Mouse (Mus musculus) effector memory CD4-positive, alpha-beta T cell, adult 7 months (primary cell): ENCODE data around the gene Tnfrsf14. TPM values are rescaled to one million over a fixed set of nuclear protein-coding genes. Genes with fewer than 3 reads are reported as not detected.

Experiments
- polyA plus RNA-seq: library from polyadenylated mRNA; unstranded; fragments of 100-300 nt; shearing (Covaris generic); gene quantifications from one replicate; pipeline ENCODE4 v1.2.1, GENCODE M21; 2017

Tnfrsf14 gene
- polyA plus RNA-seq = 8.7 TPM

GRCm38 (mm10) chr4:154928395-154929087 lies at the start of gene Tnfrsf14:
Tnfrsf14 (minus strand) TSS chr4:154928563.

GRCm38 (mm10) chr4:154963901-154964580 lies 35.7 kb upstream of the Tnfrsf14 start, which contains the start of gene Pank4:
Pank4 (plus strand) TSS chr4:154964123.

DNA sequence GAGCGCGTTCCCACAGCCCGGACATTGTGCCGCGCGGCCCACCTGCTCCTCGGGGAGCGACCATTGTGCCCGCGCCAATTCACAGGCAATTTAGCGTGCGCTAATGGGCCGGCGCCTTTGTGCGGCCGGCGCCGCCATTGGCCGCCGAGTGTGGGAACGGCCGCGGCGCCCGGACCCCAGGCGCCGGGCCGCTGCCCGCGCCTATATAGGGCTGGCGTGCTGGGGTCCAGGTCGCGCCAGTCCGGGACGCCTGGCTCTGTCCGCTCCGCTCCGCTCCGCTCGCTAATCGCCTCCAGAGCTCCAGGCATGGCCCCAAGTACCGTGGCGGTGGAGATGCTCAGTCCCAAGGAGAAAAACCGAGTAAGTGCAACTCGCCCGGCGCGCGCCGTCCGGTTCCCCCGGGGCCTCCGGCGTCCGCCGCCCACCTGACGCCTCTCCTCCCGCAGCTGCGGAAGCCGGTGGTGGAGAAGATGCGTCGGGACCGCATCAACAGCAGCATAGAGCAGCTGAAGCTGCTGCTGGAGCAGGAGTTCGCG lies 32.4 kb upstream of the Tnfrsf14 start, which contains the start of gene Hes5:
Gene Hes5 (plus strand): TSS at position 234 of the 536 bp plus-strand sequence.

GRCm38 (mm10) chr4:154898506-154899446 lies 29.6 kb downstream of the Tnfrsf14 start, which contains the start of gene Fam213b:
Fam213b (minus strand) TSS chr4:154899135.

Other genes with a start within 250 kb of the Tnfrsf14 start
- gene Ttc34, start 91.1 kb downstream of the Tnfrsf14 start, polyA plus RNA-seq = 0.20 TPM
- not detected for gene Mmel1, start 59.0 kb downstream of the Tnfrsf14 start, polyA plus RNA-seq
- 6.7 TPM for gene Fam213b, start 29.4 kb downstream of the Tnfrsf14 start, polyA plus RNA-seq
- 0.43 TPM for gene Hes5, start 32.4 kb upstream of the Tnfrsf14 start, polyA plus RNA-seq
- gene Pank4, start 35.6 kb upstream of the Tnfrsf14 start, polyA plus RNA-seq = 54.9 TPM
- 0.17 TPM for gene Plch2, start 128.2 kb upstream of the Tnfrsf14 start, polyA plus RNA-seq
- 3.1 TPM for gene Pex10, start 138.5 kb upstream of the Tnfrsf14 start, polyA plus RNA-seq
- gene Rer1, start 157.8 kb upstream of the Tnfrsf14 start, polyA plus RNA-seq = 130 TPM
- gene Morn1, start 158.0 kb upstream of the Tnfrsf14 start, polyA plus RNA-seq = 2.1 TPM